Mouse (Mus musculus) telencephalon, adult 2 months (tissue): ENCODE measurements around the gene Edf1.

Source experiments
- DNase-seq: peaks from one replicate; pipeline ENCODE4 v3.0.0-alpha.2; 2011; ENCODE audit warnings: low read depth, low spot score

The Edf1 gene

DNA sequence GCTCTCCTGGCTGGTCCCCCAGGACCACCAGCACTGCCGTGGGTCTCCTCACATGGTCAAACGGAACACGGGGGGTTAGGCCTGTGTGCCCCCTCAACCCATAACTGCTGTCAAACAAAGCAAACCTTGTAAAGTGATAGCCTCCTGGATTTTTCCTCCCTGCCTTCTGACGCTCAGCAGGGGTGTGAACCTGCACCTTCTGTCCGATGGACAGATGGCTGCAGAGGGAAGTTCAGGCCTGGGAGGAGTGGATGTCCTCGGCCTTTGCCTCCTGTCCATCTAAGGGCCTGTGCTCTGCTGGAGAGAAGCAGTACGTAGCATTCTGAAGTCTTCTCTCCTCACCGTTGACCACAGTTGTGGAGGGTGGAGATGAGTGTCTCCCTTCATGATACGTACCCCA lies 4.3 kb downstream of the Edf1 start:
- no peak for DNase-seq

DNA sequence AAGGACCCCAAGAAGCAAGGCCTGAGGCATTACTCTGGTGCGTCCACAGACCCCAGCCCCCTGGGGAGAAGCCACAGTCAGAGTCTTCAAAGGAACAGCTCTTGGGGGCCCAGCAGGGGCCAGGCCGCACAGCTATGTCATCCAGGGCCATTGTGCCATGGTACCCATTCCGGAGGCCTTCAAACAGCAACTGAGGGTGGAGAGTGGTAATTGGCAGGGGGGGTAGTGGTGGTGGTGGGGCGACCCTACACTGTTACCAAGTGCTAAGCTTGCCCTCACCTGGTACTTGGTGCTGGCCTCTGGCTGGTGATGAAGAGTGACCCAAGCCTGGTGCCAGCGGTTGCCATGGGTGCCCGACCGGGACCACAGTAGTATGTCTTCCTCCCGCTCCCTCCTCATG lies 8.1 kb downstream of the Edf1 start:
- no peak for DNase-seq

- no peak for DNase-seq
These were observed 8.9 kb downstream of the Edf1 start for GRCm38 (mm10) chr2:25566558-25566957.

GRCm38 (mm10) chr2:25568473-25569019 lies 10.9 kb downstream of the Edf1 start:
- DNase-seq, result no peak

DNA sequence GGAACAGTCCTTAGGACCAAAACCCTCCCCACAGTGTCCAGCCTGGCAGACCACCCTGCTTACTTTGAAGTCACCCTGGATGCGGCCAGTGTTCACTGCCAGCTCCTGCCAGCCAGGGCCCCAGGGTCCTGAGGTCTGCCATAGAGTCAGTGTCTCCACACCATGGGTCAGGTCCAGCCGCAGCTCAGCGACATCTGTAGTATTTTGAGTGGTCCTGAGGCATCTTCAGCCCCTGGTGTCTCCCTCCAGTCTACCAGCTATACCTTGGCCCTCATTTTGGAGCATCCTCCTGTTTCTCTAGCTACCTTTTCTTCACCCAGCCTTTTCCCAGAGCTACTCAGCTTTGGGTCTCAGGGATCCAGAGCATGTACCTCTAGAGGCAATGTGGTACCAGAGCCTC lies 11.7 kb downstream of the Edf1 start:
- DNase-seq, result no peak

GRCm38 (mm10) chr2:25571221-25571620 lies 13.6 kb downstream of the Edf1 start:
- DNase-seq, result no peak

GRCm38 (mm10) chr2:25573068-25573467 lies 15.4 kb downstream of the Edf1 start:
- DNase-seq, result no peak

GRCm38 (mm10) chr2:25574136-25574535 lies 16.5 kb downstream of the Edf1 start:
- no peak for DNase-seq

- DNase-seq, result peak; percentile 98
These were observed 17.2 kb downstream of the Edf1 start, which contains the start of the genes Mamdc4 and Phpt1 for GRCm38 (mm10) chr2:25574579-25575431. TSS of gene Mamdc4 (minus strand) at chr2:25574845. TSS of gene Phpt1 (minus strand) at chr2:25575224.

DNA sequence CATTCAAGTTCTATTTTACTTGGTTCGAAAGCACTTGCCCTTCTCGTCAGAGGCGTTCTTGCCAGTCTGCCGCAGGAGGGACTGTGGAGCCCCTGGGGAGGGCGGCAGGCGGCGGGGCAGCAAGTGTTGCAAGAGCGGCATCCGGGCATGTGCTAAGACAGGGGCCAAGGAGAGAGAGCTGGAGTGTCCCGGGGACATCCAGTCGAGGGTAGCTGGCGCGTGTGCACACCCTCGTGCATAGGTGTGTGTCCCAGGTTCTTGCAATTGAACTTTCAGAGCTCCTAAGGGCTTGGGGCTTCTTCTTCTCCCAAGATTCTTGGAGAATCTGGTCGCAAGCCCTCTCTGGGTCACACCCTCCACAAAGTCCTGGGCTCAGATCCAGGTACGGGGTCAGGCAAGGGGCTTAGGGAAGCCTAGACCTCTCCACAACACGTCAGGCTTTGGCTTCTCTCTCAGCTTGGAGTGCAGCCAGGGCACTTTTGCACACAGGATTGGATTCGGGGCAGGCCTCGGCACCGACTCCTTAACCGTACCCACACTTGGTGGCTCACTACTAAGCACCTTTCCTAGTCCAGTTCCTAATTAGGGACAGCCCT lies 17.9 kb downstream of the Edf1 start:
- no peak for DNase-seq

DNA sequence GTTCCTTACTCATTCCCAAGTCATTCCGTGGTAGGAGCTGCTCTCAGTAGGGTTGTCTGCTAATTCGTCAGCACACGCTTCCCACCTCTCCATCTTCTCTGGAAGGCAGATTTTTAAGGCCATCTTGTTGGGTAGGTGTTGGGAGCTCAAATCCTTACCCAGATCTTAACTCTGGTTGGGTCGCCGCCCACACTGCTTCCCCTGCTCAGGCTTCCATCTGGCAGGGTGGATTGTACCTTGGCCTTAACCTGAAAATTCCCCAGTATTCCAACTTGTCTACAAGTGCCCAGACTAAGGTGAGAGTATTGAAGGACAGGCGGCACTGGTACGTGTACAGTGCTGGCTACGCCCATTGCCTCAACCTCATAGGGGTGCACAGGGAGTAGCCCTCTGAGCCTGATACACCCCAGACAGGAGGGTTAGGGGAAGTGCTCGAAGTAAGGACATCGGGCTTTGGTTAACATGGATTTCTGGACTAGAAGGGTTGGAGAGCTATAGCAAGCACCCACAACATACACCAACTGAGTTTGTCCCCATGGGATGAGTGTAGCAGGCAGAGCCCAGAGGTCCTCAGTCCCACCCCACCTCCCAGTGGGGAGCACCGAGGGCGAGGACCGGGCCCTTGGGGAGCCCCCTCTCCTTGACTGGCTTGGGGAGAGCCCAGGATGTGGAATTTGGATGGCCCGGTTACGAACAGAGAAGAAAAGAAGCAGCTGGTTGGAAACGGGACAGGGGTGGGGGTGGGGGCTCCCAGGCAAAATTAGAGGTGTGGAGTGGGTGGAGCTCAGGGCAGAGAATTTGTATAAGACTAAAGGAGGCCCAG lies 18.6 kb downstream of the Edf1 start:
- DNase-seq, result peak; percentile 71

- no peak for DNase-seq
These were observed 19.6 kb downstream of the Edf1 start for GRCm38 (mm10) chr2:25576965-25577891.

DNA sequence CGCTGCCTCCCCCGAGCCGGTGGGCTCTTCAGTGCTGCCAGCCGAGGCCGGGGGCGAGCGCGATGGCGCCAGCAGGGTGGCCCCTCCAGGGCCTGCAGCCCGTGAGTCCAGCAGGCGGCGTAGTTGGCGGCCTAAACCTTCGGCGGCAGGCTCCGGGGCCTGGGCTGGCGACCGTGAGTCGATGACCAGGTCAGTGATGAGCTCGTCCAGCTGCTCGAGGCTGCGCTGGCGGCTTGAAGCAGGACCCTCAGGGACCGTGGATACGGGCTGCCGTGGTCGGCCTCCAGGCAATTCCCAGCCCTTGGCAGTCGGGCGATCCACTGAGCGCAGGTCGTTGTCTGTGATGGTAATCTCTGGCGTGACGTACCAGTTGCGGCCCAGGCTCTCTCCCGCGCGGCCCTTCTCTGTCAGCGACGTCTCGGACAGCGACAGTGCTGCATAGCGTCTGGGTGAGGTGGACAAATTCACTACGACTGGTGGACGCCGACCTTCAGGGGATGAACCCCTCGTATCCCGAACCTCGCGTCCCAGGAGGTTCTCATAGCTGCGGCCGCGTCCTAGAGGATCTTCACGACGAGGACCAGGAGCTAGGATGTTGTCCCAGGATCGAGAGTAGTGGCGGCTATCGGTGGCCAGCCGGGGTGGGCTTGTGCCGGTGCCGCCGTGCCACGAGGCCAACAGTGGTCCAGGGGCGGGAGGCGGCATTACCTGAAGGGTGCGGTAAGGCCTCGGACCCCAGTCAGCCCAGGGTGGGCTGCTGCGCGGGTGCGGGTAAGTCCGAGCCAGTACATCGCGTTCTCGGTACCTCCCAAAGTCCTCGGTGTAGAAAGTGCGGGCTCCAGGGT lies 20.5 kb downstream of the Edf1 start:
- DNase-seq, result no peak

- no peak for DNase-seq
These were observed 21.4 kb downstream of the Edf1 start for GRCm38 (mm10) chr2:25578796-25579736.

DNA sequence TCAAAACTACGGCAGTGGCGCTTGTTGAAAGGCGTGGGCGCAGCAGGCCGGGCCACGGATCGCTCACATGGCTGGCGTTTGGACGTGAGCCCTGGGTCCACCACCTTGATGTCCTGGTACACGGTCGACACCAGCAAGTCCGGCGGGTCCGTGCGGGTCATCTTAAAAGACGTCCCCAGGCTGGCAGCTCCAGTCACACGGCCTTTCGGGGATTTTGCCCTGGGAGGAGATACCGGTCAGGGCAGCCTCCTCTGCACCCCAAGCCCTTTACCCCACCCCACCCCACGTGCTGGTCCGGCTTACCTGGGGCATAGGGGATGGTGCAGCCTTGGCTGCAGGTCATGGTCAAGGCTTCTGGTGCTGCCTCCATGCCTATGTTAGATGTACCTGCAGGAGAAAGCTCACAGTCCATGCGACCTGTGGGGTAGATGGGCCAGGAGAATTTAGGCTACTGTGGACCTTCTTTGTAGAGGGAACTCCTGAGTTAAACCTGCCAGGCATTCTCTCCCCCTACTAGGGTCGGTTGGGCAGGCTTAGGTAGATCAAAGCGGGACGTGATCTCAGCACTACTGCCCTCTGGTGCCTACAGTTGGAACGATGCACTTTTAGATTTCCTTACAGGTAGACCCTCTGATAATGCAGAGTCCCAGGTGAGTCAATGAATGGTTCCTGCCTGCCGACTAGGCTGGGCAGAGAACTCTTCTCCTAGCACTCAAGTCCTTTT lies 22.3 kb downstream of the Edf1 start:
- no peak for DNase-seq

GRCm38 (mm10) chr2:25580621-25581101 lies 23.0 kb downstream of the Edf1 start:
- DNase-seq, result peak; percentile 42

DNA sequence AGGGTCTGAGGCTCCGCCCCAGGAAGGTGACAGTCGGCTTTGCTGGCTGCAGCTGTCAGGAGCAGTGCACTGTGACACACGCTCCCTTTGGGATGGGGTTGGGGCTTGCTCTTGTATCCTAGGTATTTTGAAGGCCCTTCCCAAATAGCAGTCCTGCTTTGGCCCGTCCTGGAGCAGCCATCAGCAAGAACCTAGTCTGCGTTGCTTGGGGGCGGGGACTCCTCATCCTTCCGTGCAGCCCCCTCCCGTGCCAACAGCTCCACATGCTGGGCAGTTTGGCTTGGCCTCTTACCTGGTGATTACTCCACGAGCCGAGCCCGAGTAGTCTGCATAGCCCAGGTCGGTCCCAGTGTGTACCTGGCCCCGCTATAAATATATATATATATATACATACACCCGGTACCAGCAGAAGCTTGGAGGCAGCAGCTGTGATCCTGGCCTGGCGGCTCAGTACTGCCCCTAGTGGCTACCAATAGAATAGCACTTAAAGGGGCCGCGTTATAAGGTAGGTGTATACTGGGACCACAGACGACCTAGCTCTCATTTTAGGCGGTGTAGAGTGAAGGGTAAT lies 23.7 kb downstream of the Edf1 start, which contains the start of gene Ajm1:
Gene Ajm1, minus strand, starts transcription at position 464 of the 571 bp plus-strand sequence.
- DNase-seq, result peak; percentile 56
